Mouse (Mus musculus) adrenal gland, postnatal 4 days (tissue): ENCODE data around the gene Pik3cg. TPM values are rescaled to one million over a fixed set of nuclear protein-coding genes. Genes with fewer than 3 reads are reported as not detected.

Source experiments
- DNase-seq, 2 experiments: peaks; one replicate each; pipeline ENCODE4 v3.0.0; 2021 to 2022; ENCODE audit warnings: low spot score in 2 of 2, mixed read lengths in 2 of 2
- total RNA-seq, 2 experiments: library from RNA; stranded (reverse); gene quantifications; 2 replicates each; pipeline ENCODE4 v1.2.3; 2021

Pik3cg gene
- total RNA-seq, 2 experiments from 2014 or later: 3.4 to 3.7 TPM

- DNase-seq: peak; percentile 45 to 62
Observed at GRCm38 (mm10) chr12:32144513-32144912, 63.9 kb downstream of the Pik3cg start.

DNA sequence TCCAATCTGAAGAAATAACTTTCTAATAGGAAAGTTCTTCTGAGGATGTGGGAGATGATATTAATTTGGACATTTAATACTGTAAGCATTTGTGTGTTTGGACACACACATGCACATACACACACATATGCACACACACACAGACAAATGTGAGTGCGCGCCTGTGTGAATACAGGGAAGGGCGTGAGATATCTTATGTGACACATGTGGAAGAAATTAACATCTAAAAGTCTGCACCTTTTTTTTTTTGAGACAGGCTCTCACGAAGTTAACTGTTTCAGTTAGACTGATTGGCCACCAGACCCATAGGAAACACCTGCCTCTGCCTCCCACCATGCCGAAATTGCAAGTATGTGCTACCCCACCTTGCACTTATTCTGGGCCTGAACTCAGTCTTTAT, 64.7 kb downstream of the Pik3cg start:
- DNase-seq: no peak

GRCm38 (mm10) chr12:32143151-32143550, 65.3 kb downstream of the Pik3cg start:
- DNase-seq: no peak

- DNase-seq: no peak
Observed at GRCm38 (mm10) chr12:32141766-32142165, 66.7 kb downstream of the Pik3cg start.

- no peak for DNase-seq
Observed at GRCm38 (mm10) chr12:32138831-32139230, 69.6 kb downstream of the Pik3cg start.

DNA sequence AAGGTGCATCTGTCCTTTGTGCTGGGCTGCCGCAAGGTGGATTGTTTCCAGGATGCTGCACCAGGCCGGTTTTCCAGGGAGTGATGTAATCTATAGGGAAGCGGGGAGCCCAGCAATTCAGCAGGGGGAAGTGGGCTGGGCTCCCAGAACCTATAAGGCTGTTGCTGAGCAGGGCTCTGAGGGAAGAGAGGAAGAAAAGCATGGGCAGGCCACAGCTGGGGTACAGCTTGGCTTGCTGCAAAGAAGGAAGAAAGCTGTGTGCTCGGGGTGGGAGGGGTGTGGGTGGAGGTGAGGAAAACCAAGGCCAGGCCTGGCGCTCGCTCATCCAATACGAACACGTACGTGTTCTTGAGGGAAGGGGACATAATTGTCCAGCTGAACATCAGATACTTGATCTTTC, 70.1 kb downstream of the Pik3cg start:
- DNase-seq: no peak

GRCm38 (mm10) chr12:32137542-32137941, 70.9 kb downstream of the Pik3cg start:
- DNase-seq: no peak

DNA sequence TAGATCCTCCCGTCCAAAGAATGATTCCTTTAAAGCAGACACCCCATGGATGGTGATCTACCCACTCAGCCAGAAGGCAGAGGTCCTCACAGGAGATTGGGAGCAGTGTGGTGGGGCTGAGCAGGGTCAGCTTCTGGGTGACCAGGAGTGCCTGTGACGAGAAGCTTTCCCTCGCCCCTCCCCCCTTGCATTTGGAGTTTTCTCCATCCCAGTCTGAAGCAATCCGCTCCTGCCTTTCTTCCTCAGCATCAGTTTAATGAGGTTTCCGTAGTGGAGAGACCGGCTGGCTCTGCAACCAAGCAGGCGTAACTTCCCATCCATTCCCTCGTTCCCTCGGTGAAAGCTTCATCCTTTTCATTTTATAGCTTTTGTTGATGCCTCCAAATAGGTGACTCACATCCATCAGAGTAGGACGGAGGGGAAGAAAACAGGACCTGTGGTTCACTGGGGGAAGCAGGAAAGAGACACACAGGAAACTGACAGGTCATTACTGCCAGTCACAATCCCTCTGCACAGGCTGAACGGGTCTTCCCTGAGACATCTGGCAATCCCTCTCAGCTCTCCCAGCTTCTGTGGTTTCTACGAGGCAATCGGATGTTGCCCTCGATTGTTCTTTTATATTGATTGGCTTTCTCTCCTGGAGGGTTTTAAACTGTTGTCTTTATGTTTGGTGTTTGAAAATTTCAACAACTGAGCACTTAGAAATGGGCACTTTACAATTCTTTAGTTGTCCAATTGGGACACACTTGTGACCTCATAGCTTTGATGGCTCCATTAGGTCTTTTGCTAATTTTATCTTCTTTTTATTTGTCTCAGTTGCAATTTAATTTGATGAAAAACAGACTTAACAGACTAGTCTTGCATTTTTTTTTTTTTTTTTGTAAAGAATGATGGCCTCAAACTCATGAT, 80.6 kb downstream of the Pik3cg start:
- DNase-seq: no peak

GRCm38 (mm10) chr12:32127158-32127557, 81.3 kb downstream of the Pik3cg start:
- DNase-seq: no peak

- DNase-seq: no peak
Observed at GRCm38 (mm10) chr12:32124456-32124855, 84.0 kb downstream of the Pik3cg start.

DNA sequence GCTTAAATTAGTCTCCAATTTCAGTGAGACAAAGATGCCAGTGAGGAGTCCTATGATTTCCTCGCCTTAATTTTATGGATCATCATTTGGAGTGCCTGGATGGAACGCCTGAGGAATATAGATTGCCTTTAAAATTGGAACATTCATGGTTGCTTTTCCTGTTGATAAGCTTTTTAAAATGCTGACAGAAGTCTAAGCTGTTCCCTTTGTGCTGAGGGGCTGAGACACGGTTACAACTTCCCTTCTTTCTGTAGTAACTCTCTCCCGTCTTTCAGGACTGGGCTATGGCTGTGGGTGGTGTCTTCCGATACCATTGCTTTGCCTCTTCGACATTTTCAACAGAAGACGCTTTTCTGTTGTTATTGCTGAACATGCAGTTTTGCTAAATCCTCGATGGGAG, 84.4 kb downstream of the Pik3cg start:
- no peak for DNase-seq

- peak; percentile 14 to 31 for DNase-seq
Observed at GRCm38 (mm10) chr12:32123559-32123958, 84.9 kb downstream of the Pik3cg start.

Other genes with a start within 250 kb of the Pik3cg start
- gene Prkar2b, start 147.4 kb downstream of the Pik3cg start, total RNA-seq: 100 to 1,000 TPM; 187 to 200 TPM
- 10 to 100 TPM; 15.1 to 15.4 TPM for gene Ccdc71l, start 170.0 kb upstream of the Pik3cg start, total RNA-seq